Mouse (Mus musculus): ENCODE measurements around the gene Rtf2.
A peak's percentile ranks its signal among the peaks of the same experiment; 100 is the strongest.

Gene Rtf2

DNA sequence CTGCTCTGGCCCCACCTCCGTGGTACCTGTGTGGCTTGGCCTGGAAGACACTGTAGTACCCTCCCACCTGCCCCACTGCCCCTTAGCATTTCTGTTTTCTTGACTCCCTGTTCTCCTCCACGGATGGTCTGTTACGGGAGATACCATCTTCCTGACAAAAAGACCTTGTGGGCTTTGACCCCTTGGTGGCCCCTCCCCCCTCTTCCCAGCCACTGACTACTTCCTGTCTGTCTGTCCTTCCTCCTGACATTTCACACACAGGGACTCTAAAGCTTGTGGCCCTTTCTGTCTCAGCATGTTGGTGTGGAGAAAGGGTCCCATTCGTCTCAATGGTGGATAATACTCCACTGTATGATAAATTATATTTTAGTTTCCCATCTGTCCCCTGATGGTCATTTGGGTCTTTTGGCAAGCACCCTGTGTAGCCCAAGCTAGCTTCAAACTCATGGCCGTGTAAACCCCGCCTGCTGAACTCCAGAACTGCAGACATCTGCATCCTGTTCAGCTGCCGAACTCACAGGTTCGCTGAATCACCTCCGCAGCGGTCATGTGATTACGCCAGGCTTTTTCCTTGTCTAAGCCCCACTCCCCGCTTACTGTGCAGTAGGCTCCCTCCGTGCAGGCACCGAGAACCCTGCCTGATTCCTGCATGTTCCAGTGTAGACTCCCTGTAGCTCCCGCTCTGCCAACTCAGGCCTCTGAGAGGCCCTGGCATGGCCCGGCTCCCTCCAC lies 41.5 kb downstream of the Rtf2 start:
- DNase-seq (ENCODE audit: inconsistent ontology term), result no peak

DNA sequence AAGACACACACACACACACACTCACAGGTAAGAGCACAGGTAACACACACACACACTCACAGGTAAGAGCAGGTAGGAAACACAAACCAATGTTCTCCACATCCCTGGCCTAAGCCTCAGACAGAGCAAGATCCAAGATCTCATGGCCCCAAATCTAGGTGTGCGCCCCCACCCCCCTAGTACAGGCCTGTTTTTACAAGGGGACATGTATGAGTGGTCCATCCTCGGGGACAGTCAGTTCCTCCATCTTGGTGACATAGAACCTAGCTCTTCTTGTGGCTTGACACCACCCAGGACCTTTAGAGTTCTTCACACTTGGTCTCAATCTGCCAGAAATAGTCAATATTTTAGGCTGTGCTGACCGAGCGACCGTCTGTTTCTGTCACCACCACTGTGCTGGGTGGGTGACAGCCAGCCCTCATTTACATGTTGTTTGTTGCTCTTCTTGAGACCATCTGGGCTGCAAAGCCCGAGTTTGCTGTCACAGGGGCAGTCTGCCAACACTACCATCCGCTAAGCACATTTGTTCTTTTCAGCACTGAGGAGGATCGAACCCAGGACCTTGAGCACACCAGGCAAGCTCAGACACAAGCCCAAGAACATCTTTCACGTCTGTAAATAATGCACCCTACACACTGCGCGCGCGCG lies 43.5 kb downstream of the Rtf2 start:
- DNase-seq (ENCODE audit: inconsistent ontology term), result no peak

DNA sequence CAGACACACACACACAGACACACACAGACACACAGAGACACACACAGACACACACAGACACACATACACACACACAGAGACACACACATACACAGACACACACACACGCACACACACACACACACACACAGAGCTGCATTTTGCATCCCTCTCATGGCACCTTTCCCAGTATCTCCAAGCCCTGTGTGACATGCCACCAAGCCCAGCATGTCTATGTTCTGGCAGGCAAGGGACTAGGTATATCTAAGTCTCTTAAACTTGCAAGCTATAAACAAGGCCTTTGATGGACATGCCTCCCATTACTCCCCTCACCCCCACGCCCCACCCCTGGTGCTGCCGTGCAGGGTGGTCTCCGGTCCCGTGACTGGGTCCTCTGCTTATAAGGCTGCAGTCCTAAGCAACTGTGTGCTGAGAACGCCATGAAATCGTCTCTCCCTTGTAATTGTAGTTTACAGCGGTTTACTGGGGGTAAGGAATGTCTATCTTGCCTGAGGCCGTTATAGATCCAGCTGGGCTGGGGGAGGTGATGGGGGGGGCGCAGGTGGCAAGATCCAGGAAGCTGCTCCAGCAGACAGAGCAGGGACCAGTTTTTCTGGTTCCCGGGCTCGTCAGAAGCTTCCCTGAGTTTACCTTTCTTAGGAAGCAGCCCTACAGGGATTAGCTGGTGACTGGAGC lies 44.5 kb downstream of the Rtf2 start:
- DNase-seq (ENCODE audit: inconsistent ontology term), result no peak

DNA sequence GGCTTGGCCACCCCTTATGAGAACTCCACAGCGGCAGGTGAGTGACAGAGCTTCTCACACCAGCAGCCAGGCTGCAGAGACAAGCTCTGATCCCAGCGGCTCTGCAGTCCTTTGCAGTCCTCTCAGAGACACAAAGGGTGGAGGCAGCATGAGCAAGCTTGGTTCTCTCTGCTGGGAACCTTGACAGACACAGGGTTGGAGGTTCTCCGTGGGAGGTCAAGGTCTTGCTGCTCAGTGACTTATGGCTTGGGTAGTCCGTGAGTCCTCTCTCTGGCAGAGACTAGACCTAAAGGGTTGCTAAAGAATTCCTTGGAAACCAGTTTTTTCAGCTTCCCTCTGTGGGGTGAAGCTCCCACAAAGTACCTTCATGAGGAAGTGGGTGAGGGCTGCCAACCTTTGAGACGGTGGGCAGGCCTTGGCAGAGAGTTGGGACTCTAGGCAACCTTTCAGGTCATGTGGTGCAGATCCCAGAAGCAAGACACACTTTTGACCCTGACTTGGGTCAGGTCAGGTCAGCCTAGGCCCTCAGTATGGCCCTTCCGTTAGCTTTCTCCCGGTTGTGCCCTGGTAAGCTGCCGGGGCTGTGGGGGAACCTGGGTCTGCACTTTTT lies 56.5 kb downstream of the Rtf2 start:
- DNase-seq (ENCODE audit: inconsistent ontology term), result no peak

DNA sequence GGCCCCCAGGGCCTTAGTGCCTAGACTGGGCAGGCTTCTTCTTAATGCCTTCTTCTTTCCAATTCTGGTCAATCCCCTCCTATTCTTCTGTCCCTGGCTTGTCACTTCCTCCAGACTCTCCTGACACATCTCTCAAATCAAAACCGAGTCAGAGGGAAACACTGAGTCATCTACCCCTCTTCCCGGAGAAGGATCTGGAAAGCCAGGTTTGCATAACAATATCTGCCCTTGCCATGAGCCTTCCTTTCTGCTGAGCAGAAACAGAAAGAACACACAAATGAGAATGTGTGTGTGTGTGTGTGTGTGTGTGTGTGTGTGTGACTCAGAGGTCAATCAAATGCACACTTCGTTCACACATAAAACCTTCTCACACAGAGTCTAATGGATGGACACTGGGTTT lies 58.5 kb downstream of the Rtf2 start:
- peak; percentile 52 for DNase-seq (ENCODE audit: inconsistent ontology term)

DNA sequence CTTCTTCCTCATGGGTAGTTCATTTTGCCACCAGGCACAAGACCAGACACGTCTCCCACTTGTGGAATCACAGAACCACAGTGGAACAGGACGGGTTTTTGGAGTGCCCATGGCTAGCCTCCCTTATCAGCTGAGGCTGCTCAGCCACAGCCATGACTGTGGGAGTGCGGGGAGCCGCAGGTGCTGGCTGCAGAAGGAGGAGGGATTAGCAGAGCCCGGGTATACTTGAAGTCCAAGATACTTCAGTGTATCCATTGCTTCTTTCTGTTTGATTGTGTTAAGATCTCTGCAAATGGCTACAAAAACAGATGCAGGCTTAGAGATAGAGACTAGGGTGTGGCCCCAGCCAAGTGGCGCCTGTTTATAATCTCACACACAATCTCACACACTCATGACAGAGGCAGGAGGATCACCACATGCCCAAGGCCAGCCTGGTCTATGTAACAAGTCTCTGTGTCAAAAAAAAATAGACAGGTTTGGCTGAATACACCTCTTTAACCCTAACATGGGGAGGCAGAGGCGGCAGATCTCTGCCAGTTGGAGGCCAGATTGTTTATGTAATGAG lies 60.5 kb downstream of the Rtf2 start:
- DNase-seq (ENCODE audit: inconsistent ontology term), result no peak

DNA sequence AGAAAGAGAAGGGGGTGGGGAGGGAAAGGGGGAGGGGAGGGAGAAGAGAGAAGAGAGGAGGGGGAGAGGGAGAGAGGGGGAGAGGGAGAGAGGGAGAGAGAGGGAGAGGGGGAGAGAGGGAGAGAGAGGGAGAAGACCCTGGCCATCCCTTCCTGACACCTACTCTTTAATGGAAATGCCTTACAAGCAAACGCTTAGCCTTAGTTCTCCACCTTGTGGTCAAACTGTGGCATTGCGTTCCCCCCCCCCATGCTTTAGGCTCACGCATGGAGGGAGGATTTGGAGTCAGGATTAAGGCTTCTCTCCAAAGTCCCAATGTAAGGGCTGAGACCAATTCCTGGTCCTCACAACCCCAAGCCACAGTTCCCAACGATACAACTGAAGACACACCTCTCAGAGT lies 61.0 kb downstream of the Rtf2 start:
- peak; percentile 59 for DNase-seq (ENCODE audit: inconsistent ontology term)

DNA sequence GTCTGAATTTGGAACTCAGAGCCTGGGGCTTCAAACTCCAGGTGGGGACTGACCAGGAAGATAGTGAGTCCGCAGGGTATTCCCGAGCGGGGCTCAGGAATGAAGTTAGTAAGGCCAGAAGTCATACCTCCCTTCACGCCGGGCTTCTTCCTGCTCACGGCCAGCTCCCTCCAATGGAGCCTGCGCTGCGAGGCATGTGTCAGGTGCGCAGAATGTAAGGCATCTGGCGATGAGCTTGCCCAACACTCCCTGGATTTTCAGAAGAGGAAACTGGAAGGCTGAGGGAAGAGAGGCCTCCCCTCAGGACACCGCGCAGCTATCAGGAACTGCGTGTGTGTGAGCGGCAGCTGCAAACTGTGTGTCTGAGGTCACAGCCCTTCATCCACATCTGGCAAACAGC lies 61.8 kb downstream of the Rtf2 start:
- DNase-seq (ENCODE audit: inconsistent ontology term), result no peak

DNA sequence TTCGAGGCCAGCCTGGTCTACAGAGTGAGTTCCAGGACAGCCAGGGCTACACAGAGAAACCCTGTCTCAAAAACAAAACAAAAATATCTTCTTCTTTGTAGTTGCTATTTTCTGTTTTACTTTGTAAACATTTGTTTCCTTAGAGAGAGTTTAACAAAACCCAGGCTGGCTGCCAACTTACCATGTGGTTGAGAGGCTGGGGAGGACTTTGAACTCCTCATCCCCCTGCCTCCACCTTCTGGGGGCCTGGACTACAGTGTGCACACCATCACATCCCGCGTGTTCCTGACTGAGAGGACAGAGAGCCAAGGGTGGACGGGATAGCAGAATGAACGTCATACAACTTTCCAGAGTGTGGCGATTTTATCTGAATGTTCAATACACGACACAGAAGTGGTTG lies 65.8 kb downstream of the Rtf2 start:
- DNase-seq (ENCODE audit: inconsistent ontology term), result no peak

DNA sequence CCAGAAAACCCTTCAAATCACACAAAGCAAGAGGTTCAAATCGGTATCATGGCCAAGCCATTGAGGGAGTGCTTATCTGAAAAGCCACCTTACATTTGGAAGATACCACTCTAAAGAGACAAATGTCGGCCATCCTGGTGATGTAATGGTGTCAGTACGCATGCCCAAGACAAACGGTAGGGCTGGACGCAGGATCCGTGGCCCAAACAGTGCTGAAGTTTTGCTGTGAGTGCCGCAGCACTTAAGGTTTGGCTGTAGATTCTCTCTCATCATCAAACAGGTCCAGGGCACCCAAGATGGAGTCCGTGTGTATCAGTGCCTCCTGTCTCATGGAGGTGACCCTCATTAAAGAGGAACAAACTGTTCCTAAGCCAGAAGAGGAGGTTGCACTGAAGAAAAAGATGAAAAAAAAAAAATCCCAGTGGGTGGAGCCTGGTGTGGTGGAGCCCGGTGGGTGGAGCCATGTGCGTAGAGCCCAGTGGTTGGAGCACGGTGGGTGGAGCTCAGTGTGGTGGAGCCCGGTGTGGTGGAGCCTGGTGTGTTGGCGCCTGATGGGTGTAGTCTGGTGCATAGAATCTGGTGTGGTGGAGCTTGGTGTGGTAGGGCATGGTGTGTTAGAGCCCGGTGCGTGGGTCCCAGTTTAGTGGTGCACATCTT lies 69.8 kb downstream of the Rtf2 start:
- DNase-seq (ENCODE audit: inconsistent ontology term), result no peak

DNA sequence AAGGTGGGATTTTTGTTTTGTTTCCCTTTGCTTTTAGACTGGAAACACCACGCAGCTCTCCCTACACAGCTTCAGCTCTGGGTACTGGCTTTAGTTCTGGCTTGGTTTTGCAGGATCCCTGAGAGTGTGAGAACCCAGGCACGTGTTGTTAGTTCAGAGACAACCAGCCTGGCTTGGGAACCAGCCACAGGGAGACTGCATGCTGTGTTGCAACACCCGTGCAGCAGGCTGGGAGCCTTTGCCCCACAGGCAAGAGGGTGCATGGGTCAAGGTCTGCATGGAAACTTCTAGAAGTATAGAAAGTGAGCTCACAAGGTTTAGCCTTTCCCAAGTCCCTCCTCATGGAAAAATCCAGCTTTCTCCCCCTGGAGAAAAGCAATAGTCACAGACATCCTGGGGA lies 70.5 kb downstream of the Rtf2 start:
- DNase-seq (ENCODE audit: inconsistent ontology term), result no peak

DNA sequence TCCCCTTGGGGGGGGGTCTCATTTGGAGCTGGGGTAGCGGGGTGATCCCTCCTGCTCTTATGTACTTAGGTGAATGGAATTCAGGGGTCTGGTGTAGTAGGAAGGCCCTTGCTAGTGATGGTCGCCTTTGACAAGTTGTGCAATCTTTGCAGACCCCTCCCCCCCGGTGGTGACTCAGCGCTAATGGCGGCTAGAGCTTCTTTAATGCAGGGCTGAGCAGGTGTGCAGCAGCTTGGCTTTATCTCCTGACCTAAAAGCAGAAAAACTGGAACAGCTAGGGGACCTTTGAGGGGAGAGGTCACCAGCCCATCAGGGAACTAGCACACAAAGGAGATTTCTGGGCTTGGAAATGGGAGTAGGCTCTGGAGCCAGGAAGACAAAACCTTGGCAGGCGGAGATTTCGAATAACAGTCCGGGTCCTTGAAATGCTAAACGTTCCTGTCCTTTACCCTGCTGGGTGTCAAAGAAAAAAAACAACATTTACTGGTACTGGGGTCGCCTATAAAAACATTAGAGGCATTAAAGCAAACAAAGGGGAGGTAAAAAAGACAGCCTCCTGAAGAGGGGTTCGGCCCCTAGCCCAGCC lies 76.1 kb downstream of the Rtf2 start:
- no peak for DNase-seq (ENCODE audit: inconsistent ontology term)
